Mouse (Mus musculus) hindlimb bud, embryonic 11.5 days (tissue): ENCODE data around the gene Ldlrad3.

ENCODE experiments used
- DNase-seq: peaks from one replicate; pipeline ENCODE4 v3.0.0-alpha.2; 2012; ENCODE audit warnings: low read depth, low spot score; ENCODE audit errors: extremely low spot score

Ldlrad3 gene

GRCm38 (mm10) chr2:102003776-102004264 lies 182.4 kb downstream of the Ldlrad3 start:
- no peak for DNase-seq

DNA sequence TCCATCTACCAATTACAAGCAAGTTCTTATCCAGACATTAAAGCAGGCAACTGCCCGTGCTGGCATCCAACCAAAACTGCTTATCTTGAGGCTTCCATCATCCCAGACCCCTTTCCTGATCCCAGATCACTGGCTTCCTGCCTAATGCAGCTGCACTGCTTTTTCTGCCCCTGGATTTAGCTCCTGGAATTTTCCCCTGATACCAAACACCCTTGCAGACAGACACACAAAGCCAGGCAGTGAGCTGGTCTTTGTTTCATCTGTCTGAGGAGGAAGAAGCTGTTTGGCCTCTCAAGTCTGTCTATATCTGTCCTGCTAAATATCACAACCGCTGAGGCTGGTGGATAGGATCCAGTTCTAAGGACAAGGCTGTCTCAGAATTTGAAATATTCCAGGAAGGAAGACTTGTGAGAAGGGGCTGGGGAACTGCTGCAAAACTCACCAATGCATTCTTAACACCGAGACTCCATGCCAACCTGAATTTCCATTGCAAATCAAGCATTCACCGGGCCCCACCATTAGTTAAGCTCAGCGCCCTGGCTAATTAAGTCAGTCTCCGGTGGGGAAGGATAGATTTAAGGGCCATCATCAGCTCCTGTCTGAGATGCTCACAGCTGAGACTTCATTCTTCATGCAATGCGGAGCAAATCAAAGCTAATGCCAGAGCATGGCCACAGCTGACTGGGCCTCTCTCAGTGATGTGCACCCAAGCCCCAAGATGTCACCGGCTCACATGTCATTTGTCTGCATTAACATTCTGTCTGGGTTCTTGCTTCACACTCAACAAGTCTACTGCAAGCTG lies 183.0 kb downstream of the Ldlrad3 start:
- no peak for DNase-seq

DNA sequence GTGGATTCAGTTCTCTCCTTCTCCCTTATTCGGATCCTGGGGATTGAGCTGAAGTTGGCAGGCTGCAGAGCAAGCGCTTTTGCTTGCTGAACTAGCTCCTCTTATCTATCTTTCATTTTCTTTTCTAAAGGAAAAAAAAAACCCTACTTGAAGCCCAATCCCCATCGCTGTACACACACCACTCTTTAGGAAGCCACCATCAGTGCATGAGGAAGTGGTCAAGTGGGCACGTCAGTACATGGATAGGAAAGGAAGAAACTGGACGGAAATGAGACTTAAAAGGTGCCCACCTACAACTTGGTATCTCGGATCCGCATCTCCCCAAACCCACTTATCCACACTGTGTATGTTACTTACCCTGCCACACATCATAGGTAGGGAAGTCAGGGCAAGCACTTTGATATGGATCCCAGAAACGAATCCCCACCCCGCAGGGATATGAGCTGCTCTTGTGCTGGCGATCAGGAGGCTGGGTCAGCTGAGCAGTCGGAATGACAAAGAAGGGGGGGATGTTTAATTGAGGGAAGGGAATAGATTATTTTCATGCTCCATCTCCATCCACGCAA lies 183.7 kb downstream of the Ldlrad3 start:
- DNase-seq: no peak

DNA sequence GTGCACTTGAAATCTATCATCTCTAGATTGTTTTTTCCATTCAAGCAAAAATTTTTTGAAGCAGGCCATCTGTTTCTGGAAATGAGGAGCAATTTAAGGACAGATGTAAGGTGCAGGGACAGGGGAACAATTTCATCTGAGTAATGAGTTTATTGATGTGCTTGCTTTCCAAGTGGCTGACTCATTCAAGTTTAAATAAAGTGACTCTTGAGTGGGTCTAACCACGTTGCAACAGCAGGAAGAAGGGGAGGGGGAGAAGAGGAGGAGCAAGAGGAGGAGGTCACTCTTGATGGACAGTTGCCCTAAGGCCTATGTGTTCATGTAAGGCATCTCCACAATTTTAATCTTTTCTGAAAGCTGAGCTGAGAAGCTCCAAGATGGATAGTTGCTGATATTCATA lies 184.5 kb downstream of the Ldlrad3 start:
- DNase-seq: no peak

DNA sequence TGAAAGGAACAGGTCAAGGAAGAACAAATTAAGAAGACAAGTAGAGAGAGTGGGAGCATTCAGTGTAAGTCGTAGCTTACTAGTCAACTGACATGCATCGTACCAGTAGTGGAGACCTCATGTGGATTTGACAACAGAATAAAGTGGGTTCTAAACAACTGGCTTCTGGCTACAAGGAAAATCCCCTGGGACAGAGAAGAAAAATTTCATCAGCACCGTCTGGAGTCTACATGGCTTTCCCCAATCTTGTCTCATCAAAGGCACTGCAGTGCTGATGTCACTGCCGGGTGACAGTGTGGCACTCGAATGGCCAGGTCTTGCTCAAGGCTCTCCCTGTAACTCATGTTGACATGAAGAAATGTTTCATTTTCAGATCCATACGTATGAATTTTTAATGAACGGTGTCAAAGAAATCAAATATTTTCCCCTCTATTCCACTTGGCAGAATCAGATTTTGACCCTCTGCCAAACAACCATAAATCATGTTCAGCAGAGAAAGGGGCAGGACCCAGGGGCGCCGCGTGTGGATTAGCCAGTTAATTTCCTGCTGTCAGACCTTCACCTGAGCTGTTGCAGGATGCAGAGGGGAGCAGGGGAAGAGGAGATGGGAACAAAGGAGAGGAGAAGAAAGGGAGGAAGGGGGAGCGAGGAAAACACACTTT lies 187.1 kb downstream of the Ldlrad3 start:
- DNase-seq: no peak

- DNase-seq: no peak
Measured at GRCm38 (mm10) chr2:101997013-101997412, 189.2 kb downstream of the Ldlrad3 start.

DNA sequence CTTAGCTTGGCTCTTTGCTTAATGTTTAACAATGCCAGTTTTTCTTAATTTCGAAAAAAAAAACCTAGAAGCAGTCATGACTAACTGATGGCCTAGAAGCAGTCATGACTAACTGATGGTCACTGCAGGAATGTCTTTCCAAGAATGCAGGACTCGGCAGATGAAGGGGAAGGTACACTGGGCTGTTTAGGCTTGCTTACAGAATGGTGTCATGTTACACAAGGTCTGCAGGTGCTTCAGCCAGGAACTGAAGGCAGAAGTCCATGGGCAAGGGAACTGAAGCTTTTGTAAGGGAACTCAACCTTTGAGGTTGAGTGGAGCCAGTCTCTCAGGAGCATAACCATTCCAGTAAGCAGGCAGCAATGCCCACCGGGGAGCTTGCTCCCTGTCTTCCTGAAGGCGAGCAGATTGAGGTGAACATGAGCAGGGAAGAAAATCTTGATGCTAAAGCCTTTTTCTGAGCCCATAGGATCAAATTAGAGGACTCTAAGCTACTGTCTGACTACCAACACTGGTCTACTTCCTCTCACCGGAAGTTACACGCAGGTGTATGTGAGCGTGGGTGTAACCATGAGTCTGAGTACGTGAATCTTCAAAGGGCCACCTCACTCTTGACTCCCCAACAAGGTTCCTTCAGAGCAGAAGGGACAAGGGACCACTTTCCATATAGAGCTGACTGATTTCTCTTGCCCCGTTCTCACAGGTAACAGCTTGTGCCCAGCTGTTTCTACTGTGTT lies 193.4 kb downstream of the Ldlrad3 start:
- no peak for DNase-seq

- no peak for DNase-seq
Measured at GRCm38 (mm10) chr2:101991726-101992125, 194.5 kb downstream of the Ldlrad3 start.

DNA sequence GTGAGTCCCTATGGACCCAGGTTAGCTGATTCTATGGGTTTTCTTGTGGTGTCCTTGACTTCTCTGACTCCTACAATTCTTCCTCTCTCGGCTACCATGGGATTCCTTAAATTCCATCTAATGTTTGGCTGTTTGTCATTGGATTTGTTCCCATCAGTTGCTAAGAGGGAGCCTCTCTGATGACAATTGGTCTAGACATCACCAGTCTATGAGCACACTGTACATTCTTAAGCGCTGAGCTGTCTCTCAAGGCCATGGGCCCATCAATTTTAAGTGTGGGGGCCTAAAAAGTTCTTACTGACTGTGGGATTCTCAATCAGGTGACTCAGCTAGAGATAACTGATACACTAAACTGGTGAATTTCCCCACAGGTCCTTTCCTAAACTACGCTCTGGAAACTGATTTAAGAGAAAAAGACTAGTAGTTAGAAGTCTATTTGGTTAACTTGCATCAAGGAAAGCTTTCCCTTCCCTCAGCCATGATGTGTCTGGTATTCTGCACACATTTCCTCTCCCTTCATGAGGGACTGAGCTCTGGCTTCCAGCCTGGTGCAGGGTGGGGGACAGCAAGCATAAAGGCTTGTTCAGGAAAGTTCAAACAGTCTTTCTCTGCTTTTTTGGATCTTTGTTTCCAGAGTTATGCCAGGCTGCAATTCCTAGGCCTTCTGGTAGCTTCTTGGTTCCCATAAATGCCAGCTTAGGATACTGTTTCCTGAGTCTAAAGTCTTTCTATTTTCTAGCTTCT lies 199.7 kb downstream of the Ldlrad3 start:
- no peak for DNase-seq

- no peak for DNase-seq
Measured at GRCm38 (mm10) chr2:101983853-101984543, 202.2 kb downstream of the Ldlrad3 start.

- no peak for DNase-seq
Measured at GRCm38 (mm10) chr2:101983082-101983852, 202.9 kb downstream of the Ldlrad3 start.

DNA sequence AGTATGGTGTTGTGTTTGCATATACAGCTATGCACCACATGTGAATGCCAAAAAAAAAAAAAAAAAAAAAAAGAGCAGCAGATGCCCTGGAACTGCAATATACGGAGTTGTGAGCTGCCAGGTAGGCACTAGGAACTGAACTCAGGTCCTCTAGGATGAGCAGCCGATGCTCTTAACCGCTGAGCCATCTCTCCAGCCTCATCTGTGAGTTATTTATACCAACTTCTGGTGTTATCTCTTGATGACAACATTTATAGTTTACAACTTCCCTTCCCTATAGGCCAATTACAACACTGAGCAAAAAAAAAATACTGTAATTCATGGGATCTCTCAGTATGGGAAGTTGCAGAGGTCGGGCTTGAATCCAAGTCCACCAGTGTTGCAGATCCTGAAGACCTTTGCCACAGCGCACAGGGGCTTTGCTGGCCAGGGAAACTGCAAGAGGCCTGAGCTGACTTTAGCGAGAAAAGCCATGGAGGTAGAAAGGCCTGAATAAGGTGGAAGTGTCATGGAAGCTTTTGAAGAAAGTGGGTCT lies 204.2 kb downstream of the Ldlrad3 start:
- DNase-seq: no peak

- no peak for DNase-seq
Measured at GRCm38 (mm10) chr2:101981211-101981610, 205.0 kb downstream of the Ldlrad3 start.

DNA sequence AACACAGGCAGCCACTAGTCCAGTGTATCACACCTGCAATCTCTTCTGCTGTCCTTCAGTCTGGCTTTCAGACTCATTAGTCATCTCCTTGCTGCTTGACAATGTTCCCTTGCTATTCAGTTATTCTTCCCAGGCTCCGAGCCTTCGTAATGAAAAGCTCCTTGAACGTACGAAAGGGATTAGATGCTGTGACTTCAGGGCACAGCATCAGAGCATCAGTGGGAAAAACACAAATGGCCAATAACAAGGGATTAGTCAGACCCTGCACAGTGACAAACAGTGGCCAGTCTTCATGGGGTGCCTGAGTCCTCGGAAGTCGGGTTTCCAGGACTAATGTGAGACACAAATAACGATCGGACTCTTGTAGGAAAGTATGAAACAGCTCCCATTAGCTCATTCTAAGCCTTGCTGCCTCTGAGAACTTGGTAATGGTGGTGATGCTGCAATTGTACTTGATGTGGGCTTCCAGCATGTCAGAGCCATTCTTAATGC lies 205.7 kb downstream of the Ldlrad3 start:
- no peak for DNase-seq

GRCm38 (mm10) chr2:101978534-101979525 lies 207.4 kb downstream of the Ldlrad3 start:
- no peak for DNase-seq

DNA sequence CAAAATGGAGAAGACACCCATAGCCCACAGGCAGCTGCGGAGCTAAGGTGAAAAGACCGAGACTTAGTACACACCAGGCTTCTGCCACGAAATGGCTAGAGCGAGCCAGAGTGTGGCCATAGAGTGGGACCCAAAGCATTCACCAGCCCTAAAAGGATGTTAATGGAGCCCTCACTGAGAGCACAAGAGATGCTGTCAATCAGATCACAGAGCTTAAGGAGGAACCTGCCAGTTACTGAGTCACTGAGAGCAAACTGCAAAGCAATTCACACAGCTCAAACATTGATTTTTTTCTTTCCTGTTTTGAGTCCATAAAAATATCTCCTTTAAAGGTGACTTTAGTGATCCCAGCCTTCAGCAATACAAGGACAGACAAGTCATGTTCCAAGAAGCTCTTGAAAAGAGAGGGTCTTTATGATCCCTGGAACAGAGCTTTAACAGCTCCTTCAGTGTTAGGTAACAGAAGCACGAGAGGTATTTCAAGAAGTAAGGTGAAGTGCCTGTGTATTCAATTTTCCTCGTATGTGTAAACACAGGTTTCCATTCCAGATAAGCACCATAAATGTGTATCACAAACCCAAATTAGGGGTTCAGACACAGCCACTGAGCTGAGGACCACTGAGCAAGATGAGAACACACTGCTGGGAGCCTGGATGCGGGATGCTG lies 209.7 kb downstream of the Ldlrad3 start:
- no peak for DNase-seq

GRCm38 (mm10) chr2:101973810-101974209 lies 212.4 kb downstream of the Ldlrad3 start:
- DNase-seq: no peak
